Mouse (Mus musculus): ENCODE results near the gene Wdfy3. TPM values are rescaled to one million over a fixed set of nuclear protein-coding genes. Genes with fewer than 3 reads are reported as not detected.

Gene Wdfy3
- polyA plus RNA-seq, 1 experiment, result not detected

DNA sequence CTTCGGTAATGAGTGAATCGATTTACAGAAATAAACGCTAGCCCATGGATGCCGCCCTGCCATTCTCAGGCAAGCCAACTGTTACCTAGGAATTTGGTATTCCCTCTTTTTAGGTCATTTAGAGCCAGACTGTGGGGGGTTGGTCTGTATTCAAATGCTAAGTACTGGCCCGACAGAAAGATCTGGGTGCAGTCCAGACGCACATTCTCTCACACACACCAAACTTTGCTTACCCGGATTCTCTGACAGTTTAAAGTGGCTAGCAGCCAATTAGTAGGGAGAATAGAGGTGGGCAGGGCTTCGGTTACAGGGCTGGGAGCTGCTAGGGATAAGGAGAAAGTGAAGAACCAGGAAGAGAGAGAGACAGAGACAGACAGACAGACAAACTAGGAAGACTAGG, 55.5 kb downstream of the Wdfy3 start:
- Histone ChIP-seq H3K4me3 (ENCODE audit: insufficient read depth, low read depth, low read length) (no peak overlapping the region), H3K27ac (ENCODE audit: insufficient read depth, low read depth, low read length) (no peak overlapping the region), H3K4me1 (ENCODE audit: control insufficient read depth, insufficient read depth, low read length) (peaks cover 16% of the 10 kb centered on the region)
- 36% methylated on average over 8 of the region's 8 CpGs for WGBS
- TF ChIP-seq POLR2A (IDR thresholded peaks at IDR 0.05; ENCODE audit: insufficient read depth, low read depth, low read length) (no peak), CTCF (IDR thresholded peaks at IDR 0.05; ENCODE audit: insufficient read depth, low read depth, low read length) (no peak)

DNA sequence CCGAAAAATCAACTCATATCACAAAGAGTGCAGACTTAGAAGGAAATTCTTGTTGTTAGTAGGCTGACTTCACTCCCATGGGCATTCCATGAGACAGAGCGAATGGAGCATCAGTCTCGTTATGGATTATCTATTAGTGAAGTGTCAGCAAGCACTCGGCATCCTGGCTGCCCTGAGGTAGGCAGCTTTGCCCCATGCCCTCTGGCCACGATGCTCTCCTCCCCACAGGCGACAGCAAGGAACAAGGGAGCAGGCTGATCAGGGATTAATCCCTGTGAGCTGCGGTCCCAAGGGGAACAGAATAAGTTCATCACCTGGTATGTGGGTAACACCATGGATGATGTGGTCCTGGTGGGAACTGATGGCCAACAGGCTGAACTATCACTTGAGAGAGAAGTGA, 55.9 kb downstream of the Wdfy3 start:
- peaks cover 18% of the 10 kb centered on the region for H3K4me1 ChIP-seq (ENCODE audit: control insufficient read depth, insufficient read depth, low read length)
- 59% methylated on average over 7 of the region's 7 CpGs for WGBS
- H3K27ac ChIP-seq (ENCODE audit: insufficient read depth, low read depth, low read length), result no peak overlapping the region
- TF ChIP-seq CTCF (IDR thresholded peaks at IDR 0.05; ENCODE audit: insufficient read depth, low read depth, low read length) (no peak), POLR2A (IDR thresholded peaks at IDR 0.05; ENCODE audit: insufficient read depth, low read depth, low read length) (no peak)
- no peak overlapping the region for H3K4me3 ChIP-seq (ENCODE audit: insufficient read depth, low read depth, low read length)

DNA sequence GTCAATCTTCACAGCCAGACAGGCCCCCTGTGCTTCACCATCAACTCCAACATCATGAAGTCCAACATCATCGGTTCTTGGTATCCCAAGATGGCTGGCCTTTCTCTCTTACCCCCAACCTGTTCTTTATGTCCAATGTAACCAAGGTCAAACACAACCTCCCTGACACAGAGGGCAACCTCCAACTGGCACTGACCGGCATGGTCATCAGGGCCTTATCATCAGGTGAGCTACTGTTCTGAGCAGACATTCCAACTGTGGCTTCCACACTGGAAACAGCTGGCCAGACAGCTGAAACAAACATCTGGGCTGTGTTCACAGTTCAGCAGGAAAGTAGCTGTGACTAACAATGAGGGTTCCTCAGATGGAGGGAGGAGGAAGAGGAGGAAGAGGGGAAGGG, 58.8 kb downstream of the Wdfy3 start:
- TF ChIP-seq CTCF (IDR thresholded peaks at IDR 0.05; ENCODE audit: insufficient read depth, low read depth, low read length) (no peak), POLR2A (IDR thresholded peaks at IDR 0.05; ENCODE audit: insufficient read depth, low read depth, low read length) (no peak)
- peaks cover 24% of the 10 kb centered on the region for H3K4me1 ChIP-seq (ENCODE audit: control insufficient read depth, insufficient read depth, low read length)
- H3K27ac ChIP-seq (ENCODE audit: insufficient read depth, low read depth, low read length), result no peak overlapping the region
- no peak overlapping the region for H3K4me3 ChIP-seq (ENCODE audit: insufficient read depth, low read depth, low read length)
- WGBS, result 92% methylated on average over 2 of the region's 2 CpGs

DNA sequence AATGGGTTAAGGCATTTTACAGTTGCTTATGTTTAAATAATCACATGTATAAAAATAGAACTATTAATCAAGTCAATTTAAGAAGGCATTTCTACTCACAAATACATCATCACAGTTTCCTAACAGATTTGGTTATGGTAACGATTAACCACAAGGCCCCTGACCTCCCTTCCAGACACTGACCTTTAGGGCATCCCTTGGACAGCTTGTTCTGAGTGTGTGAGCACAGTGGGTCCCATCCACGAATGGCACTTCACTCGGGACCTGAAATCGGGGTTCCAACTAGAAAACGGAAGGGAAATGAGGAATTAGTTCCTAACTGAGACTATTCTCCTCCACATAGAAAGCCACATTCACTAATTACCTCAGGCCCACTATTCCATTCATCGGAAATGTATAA, 60.1 kb downstream of the Wdfy3 start:
- Histone ChIP-seq H3K4me3 (ENCODE audit: insufficient read depth, low read depth, low read length) (no peak overlapping the region), H3K27ac (ENCODE audit: insufficient read depth, low read depth, low read length) (no peak overlapping the region), H3K4me1 (ENCODE audit: control insufficient read depth, insufficient read depth, low read length) (peaks cover 19% of the 10 kb centered on the region)
- TF ChIP-seq POLR2A (IDR thresholded peaks at IDR 0.05; ENCODE audit: insufficient read depth, low read depth, low read length) (no peak), CTCF (IDR thresholded peaks at IDR 0.05; ENCODE audit: insufficient read depth, low read depth, low read length) (no peak)
- WGBS, result 35% methylated on average over 6 of the region's 6 CpGs

DNA sequence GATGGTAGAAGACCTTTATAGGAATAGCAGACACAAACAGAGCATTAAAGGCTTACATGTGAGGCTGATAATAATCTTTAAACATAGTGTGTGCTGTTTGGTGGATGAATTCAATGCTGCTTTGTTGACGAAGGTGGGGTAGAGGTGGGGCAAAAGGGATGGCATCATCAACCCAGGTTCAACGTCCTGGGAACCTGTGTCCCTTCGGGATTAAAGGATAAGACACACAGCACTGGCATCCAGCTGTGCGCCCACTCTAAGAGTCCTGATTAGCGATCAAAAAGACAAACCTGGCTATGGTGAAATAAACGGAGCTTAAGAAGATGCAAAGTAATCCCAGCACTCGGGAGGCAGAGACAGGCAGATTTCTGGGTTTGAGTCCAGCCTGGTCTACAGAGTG, 61.0 kb downstream of the Wdfy3 start:
- TF ChIP-seq CTCF (IDR thresholded peaks at IDR 0.05; ENCODE audit: insufficient read depth, low read depth, low read length), result no peak
- TF ChIP-seq POLR2A (IDR thresholded peaks at IDR 0.05; ENCODE audit: insufficient read depth, low read depth, low read length), result no peak
- WGBS, result 73% methylated on average over 7 of the region's 7 CpGs
- Histone ChIP-seq H3K4me3 (ENCODE audit: insufficient read depth, low read depth, low read length) (no peak overlapping the region), H3K27ac (ENCODE audit: insufficient read depth, low read depth, low read length) (no peak overlapping the region), H3K4me1 (ENCODE audit: control insufficient read depth, insufficient read depth, low read length) (peaks cover 16% of the 10 kb centered on the region)

DNA sequence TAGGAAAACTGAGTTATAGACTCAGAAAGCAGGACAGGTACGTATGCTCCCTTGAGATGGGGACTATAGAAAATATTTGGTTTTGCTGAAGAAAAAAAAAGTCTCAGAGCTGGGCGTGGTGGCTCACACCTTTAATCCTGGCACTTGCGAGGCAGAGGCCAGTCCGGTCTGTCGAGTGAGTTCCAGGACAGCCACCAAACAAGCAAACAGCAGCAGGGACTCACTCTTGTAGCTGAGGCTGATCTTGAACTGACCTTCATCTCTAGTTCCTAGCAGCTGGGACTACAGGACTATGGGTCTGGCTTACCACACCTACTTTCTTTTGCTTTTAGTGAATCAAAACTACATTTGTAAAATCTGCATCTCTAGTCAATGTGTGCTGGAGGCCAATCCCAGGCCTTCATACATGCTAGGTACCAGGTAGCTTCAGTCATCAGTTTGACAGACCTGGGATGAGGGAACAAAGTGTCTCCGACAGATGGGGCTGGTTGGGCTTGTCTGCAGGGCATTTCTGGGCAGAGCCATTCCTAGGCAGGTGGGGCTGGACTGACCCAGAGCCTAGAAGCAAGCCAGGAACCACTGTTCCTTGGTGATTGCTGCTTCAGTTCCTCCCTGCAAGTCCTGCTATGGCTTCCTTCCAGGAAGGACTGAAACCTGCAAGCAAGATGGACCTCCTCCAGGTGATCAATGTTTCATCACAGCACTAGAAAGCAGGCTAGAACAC, 63.3 kb downstream of the Wdfy3 start:
- Histone ChIP-seq H3K4me1 (ENCODE audit: control insufficient read depth, insufficient read depth, low read length) (peaks cover 20% of the 10 kb centered on the region), H3K27ac (ENCODE audit: insufficient read depth, low read depth, low read length) (no peak overlapping the region), H3K4me3 (ENCODE audit: insufficient read depth, low read depth, low read length) (no peak overlapping the region)
- 93% methylated on average over 6 of the region's 6 CpGs for WGBS
- no peak for TF ChIP-seq CTCF (IDR thresholded peaks at IDR 0.05; ENCODE audit: insufficient read depth, low read depth, low read length)
- TF ChIP-seq POLR2A (IDR thresholded peaks at IDR 0.05; ENCODE audit: insufficient read depth, low read depth, low read length), result no peak

DNA sequence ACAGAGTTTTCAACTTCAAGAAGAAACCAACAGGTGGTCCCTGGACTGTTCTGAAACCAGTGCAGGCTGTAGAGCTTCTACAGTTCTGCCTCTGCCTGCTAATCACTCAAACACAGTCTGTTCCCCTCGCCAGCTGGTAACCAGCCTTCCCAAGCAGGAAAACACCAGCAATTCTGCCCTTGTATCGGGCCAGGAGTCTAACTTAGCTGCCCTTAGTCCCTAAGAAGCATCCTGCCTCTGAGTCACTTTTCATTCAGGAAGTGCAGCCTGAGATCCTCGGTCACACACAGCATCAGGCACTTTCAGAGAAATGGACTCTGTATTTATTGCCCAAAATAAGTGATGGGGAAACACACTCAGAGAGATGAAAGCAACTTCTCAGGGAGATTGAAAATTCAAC, 66.3 kb downstream of the Wdfy3 start:
- Histone ChIP-seq H3K4me3 (ENCODE audit: insufficient read depth, low read depth, low read length) (no peak overlapping the region), H3K27ac (ENCODE audit: insufficient read depth, low read depth, low read length) (no peak overlapping the region), H3K4me1 (ENCODE audit: control insufficient read depth, insufficient read depth, low read length) (peaks cover 12% of the 10 kb centered on the region)
- no peak for TF ChIP-seq CTCF (IDR thresholded peaks at IDR 0.05; ENCODE audit: insufficient read depth, low read depth, low read length)
- TF ChIP-seq POLR2A (IDR thresholded peaks at IDR 0.05; ENCODE audit: insufficient read depth, low read depth, low read length), result no peak
- 43% methylated on average over 3 of the region's 3 CpGs for WGBS

DNA sequence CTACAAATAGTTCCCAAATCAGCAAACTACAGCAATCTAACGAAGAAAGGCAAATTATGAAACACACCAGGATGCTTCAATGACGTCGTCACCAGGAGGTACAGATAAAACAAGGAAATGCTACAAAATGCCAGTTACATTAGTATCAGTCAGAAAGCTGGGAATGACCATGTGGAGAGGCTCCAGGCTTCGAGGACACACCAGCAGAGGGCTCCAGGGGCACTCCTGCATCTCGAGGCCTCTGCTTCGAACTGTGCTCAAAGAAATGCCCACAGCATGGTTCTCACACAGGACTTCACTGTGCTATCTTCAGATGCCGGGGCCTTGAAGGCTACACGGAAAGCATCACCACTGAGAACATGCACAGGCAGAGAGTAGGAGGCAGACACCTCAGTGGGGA, 68.7 kb downstream of the Wdfy3 start:
- TF ChIP-seq POLR2A (IDR thresholded peaks at IDR 0.05; ENCODE audit: insufficient read depth, low read depth, low read length) (no peak), CTCF (IDR thresholded peaks at IDR 0.05; ENCODE audit: insufficient read depth, low read depth, low read length) (no peak)
- no peak overlapping the region for H3K27ac ChIP-seq (ENCODE audit: insufficient read depth, low read depth, low read length)
- H3K4me1 ChIP-seq (ENCODE audit: control insufficient read depth, insufficient read depth, low read length), result peaks cover 8% of the 10 kb centered on the region
- no peak overlapping the region for H3K4me3 ChIP-seq (ENCODE audit: insufficient read depth, low read depth, low read length)
- WGBS, result 59% methylated on average over 8 of the region's 8 CpGs

DNA sequence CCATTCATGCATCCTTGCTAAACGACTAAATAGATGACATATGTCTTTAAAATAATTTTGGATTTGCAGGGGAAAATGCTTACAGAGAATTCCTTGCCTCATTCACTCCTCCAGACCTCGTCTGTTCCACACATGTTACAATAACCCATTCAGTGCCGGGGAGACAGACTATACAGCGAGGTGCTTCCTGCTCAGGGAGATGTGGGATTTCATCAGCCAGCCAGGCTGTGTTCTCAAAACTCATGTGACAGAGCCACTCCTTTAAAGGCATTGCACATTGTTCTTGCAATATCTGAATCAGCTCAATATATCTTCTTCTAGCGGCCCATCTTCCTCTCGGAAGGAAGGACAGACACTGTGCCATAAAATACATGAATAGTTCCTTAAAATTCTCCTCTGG, 70.8 kb downstream of the Wdfy3 start:
- WGBS, result 69% methylated on average over 6 of the region's 6 CpGs
- H3K4me1 ChIP-seq (ENCODE audit: control insufficient read depth, insufficient read depth, low read length), result peaks cover 11% of the 10 kb centered on the region

More for the DNA sequence above, 70.8 kb downstream of the Wdfy3 start:
- no peak for TF ChIP-seq POLR2A (IDR thresholded peaks at IDR 0.05; ENCODE audit: insufficient read depth, low read depth, low read length)
- no peak for TF ChIP-seq CTCF (IDR thresholded peaks at IDR 0.05; ENCODE audit: insufficient read depth, low read depth, low read length)
- no peak overlapping the region for H3K27ac ChIP-seq (ENCODE audit: insufficient read depth, low read depth, low read length)
- H3K4me3 ChIP-seq (ENCODE audit: insufficient read depth, low read depth, low read length), result no peak overlapping the region

Measured in olfactory bulb, adult 2 months (tissue).